Mouse (Mus musculus) WW6 (cell line): Measurements from ENCODE around the gene Fzd7.

ENCODE experiments used
- DNase-seq: peaks from one replicate; pipeline ENCODE4 v3.0.0-alpha.2; 2013; ENCODE audit warnings: low read depth, low spot score

The Fzd7 gene

GRCm38 (mm10) chr1:59472368-59473180 is 9.7 kb upstream of the Fzd7 start:
- DNase-seq, result no peak

GRCm38 (mm10) chr1:59473181-59473555 is 9.1 kb upstream of the Fzd7 start:
- DNase-seq, result no peak

- no peak for DNase-seq
Observed at GRCm38 (mm10) chr1:59475618-59476017, 6.6 kb upstream of the Fzd7 start.

- no peak for DNase-seq
Observed at GRCm38 (mm10) chr1:59478911-59479310, 3.3 kb upstream of the Fzd7 start.

DNA sequence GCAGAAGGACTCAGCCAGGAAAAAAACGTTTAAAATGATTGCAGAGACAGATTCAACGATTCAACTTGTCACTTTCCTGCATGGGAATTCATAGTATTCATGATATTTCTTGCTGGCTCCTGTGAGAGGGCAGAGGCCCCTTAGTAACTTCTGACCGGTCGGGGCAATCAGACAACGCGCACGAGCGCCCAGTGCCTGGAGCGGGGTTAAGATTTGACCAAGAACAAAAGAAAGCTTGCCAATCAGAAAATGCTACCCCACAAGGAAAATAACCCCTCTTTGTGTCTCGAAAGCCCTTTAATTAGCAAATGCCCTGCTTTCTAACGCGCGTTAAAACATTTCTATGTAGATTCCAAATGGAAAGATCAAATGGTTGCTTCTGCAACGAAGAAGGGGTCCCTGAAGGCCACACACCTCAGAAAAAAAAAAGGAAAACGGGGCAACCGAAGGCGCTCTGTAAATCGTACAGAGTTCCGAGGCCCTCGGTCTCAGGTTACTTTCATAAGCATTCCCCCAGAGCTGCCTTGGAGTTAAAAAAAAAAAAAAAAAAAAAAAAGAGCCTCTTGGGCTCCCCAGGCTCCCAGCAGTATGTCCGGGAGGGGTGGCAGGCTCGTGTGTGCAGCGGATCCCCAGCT is 1.3 kb upstream of the Fzd7 start:
- no peak for DNase-seq

DNA sequence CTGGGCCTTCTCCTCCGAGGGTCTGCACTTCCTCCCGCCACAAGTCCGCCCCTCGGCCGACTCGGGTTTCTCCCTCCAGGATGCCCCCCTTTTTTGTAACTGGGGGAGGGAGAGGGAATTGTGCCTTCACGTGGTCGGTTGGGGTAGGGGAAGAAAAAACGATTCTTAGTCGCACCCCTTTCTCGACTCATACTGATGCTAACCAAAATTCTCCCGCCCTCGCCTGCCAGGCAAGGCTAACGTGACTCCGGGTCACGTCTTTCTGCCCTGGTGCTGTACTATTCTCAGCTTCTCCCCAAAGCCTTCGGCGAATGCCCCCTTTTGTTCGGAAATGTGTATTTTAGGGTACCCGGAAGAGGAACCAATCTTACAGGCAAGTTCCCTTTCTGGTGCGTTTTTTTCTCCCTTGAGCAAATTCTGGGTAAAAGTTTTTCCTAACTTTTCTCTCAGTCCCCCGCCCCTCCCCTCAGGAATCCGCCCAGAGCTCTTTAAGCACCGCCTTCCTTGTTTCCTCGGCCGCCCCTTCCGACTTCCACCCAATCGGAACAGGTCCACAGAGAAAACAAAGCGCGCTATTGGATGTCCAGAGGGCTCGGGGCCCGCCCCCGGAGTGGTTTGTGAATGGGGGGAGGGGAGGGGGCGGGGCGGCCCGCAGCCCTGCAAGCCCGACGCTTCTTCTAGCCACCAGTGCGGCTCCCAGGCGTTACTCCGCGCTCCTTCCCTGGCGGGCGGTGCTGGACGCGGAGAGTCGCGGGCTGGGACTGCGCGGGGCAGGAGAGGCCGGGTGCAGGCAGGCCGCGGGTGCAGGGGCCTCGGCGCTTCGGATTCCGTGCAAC is 550 bp upstream of the Fzd7 start:
- DNase-seq, result peak; percentile 89

GRCm38 (mm10) chr1:59482696-59483520 is 684 bp downstream of the Fzd7 start:
- DNase-seq, result no peak

- no peak for DNase-seq
Observed at GRCm38 (mm10) chr1:59483521-59484245, 1.5 kb downstream of the Fzd7 start.

DNA sequence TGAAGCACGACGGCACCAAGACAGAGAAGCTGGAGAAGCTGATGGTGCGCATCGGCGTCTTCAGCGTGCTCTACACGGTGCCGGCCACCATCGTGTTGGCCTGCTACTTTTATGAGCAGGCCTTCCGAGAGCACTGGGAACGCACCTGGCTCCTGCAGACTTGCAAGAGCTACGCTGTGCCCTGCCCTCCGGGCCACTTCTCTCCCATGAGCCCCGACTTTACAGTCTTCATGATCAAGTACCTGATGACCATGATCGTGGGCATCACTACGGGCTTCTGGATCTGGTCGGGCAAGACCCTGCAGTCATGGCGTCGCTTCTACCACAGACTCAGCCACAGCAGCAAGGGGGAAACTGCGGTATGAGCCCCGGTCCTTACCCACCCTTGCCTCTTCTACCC is 2.1 kb downstream of the Fzd7 start:
- no peak for DNase-seq

DNA sequence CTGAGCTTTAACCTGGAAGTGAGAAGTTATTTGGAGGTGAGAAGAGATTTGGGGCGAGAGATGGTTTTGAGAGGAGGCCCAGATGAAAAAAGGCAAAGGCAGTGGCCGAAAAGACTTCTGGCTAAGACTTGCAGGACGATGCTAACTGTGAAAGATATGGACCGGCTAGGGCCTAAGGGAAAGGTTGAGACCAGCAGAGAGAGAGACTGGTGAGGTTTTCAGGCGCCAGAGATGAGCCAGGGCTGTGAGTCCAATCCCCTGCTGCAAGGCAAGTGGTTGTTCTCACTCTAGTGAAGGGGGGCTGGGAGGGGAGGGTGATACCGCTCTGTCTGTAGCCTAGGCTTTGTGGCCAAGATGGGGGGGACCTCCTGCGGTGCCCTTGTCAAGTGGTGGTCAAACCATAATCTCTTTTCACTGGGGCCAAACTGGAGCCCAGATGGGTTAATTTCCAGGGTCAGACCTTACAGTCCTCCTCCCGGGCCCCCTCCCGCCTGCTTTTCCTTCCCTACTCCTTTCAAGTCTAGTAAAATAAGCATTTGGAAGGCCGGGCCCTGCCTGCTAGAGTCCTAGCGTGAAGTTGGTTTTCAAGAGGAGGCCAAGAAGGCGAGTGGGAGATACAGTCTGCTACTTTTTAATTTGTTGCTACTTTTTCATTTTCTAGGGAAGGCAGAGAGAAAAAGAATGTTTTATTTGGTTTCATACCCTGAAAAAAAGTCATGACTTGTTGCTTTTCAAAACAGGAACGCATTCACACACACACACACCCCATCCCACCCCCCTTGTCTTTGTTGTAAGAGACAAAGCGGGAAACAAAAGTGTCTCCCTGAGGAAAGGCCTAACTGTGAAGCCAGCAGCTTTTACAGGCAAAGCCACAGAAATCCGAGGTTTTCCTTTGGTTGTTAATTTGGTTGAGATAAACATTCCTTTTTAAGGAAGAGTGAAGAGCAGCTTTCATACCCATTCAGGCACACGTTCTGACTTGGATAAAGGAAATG is 2.9 kb downstream of the Fzd7 start:
- DNase-seq, result no peak

DNA sequence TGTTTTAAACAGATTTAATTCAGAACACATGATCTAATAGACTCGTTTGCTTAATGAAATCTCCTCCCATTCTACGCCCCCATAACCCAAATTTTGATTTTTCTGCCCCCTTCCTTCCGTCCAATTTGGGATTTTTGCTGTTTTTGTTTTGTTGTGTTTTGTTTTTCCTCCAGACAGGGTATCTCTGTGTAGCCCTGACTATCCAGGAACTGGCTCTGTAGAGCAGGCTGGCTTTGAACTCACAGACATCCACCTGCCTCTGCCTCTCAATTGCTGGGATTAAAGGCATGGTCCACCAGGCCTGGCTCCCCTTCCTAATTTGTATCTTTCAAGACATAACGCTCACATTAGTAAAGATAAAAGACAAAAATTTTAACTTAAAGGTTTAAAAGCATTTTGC is 3.6 kb downstream of the Fzd7 start:
- no peak for DNase-seq

- no peak for DNase-seq
Observed at GRCm38 (mm10) chr1:59487651-59488051, 5.4 kb downstream of the Fzd7 start.

DNA sequence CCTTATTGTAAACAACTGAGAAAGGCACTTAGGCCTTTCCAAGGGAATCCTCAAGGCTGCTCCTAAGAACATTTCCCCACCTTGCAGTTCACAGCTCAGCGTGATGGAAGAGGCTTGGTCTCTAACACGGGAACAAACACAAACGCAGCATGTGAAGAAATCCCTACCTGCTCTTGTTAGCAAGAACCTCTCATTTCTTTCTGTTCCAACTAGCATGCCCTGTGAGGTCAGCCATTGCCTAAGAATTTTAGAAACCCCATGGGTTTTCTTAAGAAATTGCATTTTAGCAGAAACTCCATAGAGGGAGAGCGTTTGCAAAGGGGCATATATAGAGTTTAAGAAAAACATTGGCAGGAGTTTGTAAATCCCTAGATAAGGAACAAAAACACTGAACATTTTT is 6.3 kb downstream of the Fzd7 start:
- no peak for DNase-seq

GRCm38 (mm10) chr1:59488991-59489390 is 6.8 kb downstream of the Fzd7 start:
- no peak for DNase-seq

DNA sequence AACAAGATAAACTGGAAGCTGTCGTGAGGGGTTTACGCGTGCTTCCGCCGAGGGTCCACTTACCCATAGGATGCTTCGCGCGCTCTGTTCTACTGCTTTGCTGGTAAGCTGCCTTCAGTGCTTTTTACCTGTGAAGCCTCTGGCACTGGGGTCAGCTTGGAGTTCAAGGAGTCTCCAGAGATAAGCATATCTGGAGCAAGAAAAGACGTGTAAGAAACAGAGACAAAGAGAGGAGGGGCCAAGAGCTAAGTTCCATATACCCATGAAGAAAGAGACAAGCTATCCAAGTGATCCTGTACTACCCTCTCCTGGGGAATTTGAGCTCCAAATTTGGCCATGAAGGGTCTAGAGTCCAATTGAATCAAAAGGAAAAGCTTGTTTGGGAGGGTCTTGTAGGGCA is 9.3 kb downstream of the Fzd7 start:
- DNase-seq, result no peak

DNA sequence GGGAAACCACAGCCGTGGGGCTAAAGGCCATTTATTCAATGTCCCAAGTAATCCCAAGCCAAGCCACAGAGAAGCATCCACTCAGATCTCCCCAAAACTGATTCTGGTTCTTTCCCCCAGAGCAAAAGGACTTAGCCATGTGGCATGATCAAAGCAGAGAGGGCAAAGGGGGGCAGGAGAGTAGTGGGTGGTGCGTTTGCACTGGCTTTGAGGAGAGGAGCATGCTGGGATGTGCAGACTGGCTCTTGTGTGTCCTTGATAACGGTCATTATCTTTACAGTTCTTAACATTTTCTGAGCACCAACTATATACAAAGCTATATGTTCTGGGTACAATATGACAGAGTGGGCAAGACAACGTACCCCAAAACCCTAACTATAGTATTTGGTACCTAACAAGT is 10.2 kb downstream of the Fzd7 start:
- DNase-seq, result no peak

DNA sequence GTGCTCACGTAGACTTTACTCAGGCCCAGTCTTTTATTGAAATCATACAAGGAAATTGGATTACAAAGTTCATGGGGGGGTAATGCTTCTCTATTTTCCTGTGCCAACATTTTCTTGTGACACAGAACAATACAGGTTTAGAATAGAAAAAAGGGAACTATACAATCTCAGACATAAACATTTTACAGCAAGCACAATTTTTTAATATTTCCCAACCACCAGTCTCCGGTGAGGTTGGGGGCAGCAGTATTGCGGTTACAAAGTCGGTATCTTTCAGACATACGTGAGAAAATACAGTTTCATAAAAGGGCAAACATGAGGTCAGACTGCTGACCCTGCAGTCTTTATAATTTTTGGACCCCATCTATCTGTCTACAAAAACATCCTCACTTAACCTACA is 13.7 kb downstream of the Fzd7 start:
- no peak for DNase-seq

DNA sequence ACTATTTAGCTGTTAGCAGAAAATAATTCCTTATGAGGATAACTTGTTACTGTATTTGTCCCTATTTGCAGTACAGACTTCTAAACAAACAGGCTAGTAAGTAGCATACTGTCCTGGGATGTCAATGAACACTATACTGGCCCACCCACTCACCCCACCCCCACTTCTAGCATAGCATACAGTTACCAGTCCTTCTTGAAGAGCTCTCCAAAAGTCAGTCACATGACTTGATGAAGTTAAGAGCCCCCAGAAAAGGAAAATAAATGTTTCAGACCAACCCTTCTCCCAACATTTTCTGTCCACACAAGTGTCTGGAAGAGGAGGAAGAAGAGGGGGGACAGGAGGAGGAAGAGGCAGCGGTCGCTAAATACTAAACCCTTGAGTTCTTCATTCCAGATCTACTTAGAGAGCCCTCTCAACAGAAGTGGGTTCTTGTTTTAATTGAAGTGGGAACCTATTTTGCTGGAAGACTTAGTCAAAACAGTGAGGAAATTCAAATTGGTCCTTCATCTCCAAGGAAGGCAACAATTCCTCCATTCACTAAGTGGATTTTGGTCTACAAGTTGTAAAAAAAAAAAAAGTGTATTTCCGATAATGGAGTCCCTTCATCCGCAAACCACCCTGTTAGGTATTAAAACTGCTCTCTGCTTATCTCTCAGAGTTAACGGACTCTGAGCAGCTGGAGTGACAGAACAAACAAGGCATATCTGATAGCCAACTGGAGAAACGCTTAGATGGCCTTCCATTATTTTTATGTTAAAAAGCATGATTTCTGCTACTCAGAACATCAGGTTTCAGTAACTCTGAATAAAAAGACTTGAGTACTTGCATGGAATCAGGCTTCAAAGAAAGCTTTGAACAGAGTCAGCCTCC is 15.8 kb downstream of the Fzd7 start:
- no peak for DNase-seq

DNA sequence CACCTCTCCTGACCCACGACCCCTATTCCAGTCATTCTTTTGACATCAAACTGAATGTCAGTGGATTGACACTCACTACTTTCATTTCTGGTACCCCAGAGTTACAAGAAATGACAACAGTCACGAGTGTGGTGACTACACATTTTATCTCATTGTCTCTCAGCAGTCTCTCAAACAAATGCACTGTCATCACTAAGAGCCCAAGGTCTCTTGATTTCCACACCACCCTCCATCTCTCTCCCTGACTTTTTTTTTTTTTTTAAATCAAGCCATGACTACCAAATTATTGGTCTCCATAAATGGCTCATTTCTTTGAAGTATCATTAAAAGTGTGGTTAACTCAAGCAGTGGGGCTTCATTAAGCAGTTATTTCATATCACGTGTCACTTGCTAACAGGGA is 17.1 kb downstream of the Fzd7 start:
- no peak for DNase-seq
